Mouse (Mus musculus): ENCODE data around the gene Gprasp1.
"Not testable (repeated sequence)": the region's sequence is repeated elsewhere in the genome, so short reads cannot be mapped to it uniquely, and the experiment has no call there.

Gene Gprasp1

GRCm38 (mm10) chrX:135742304-135743055 lies at the start of gene Gprasp1, which contains the start of gene Armcx5:
TSS of gene Gprasp1 (plus strand) at chrX:135742733.
TSS of gene Armcx5 (plus strand) at chrX:135742733.
- DNase-seq, result peak; percentile 88

GRCm38 (mm10) chrX:135693633-135694032 lies 48.9 kb upstream of the Gprasp1 start, which contains the start of gene Tcp11x2:
TSS of gene Tcp11x2 (minus strand) at chrX:135693790.
- DNase-seq, result no peak

- no peak for DNase-seq
Measured at GRCm38 (mm10) chrX:135703111-135703510, 39.4 kb upstream of the Gprasp1 start.

- DNase-seq, result no peak
Measured at GRCm38 (mm10) chrX:135704349-135704748, 38.2 kb upstream of the Gprasp1 start.

GRCm38 (mm10) chrX:135712845-135713244 lies 29.7 kb upstream of the Gprasp1 start:
- no peak for DNase-seq

GRCm38 (mm10) chrX:135725161-135725560 lies 17.4 kb upstream of the Gprasp1 start, which contains the start of gene Tmsb15a:
TSS of gene Tmsb15a (minus strand) at chrX:135725261.
- no peak for DNase-seq

GRCm38 (mm10) chrX:135738730-135739520 lies 3.6 kb upstream of the Gprasp1 start:
- DNase-seq, result no peak

- no peak for DNase-seq
Measured at GRCm38 (mm10) chrX:135743056-135743355, 473 bp downstream of the Gprasp1 start.

GRCm38 (mm10) chrX:135745376-135745775 lies 2.8 kb downstream of the Gprasp1 start:
- not testable (repeated sequence) for DNase-seq

- DNase-seq, result peak; percentile 80
Measured at GRCm38 (mm10) chrX:135752832-135753231, 10.3 kb downstream of the Gprasp1 start.

- DNase-seq, result peak; percentile 19
Measured at GRCm38 (mm10) chrX:135761707-135762106, 19.2 kb downstream of the Gprasp1 start.

GRCm38 (mm10) chrX:135768043-135768548 lies 25.6 kb downstream of the Gprasp1 start:
- DNase-seq, result no peak

- no peak for DNase-seq
Measured at GRCm38 (mm10) chrX:135768565-135768964, 26.0 kb downstream of the Gprasp1 start.

- DNase-seq, result no peak
Measured at GRCm38 (mm10) chrX:135791536-135791935, 49.0 kb downstream of the Gprasp1 start.

- DNase-seq, result no peak
Measured at GRCm38 (mm10) chrX:135792326-135792725, 49.8 kb downstream of the Gprasp1 start.

- DNase-seq, result peak; percentile 28
Measured at GRCm38 (mm10) chrX:135795591-135796304, 53.2 kb downstream of the Gprasp1 start.

- not testable (repeated sequence) for DNase-seq
Measured at GRCm38 (mm10) chrX:135796305-135797211, 54.0 kb downstream of the Gprasp1 start.

GRCm38 (mm10) chrX:135797212-135797644 lies 54.7 kb downstream of the Gprasp1 start, which contains the start of gene Bhlhb9:
TSS of gene Bhlhb9 (plus strand) at chrX:135797594.
- DNase-seq, result peak; percentile 23

- DNase-seq, result no peak
Measured at GRCm38 (mm10) chrX:135804149-135804548, 61.6 kb downstream of the Gprasp1 start.

- DNase-seq, result no peak
Measured at GRCm38 (mm10) chrX:135805780-135806179, 63.2 kb downstream of the Gprasp1 start.

- not testable (repeated sequence) for DNase-seq
Measured at GRCm38 (mm10) chrX:135835896-135836295, 93.4 kb downstream of the Gprasp1 start.

- no peak for DNase-seq
Measured at GRCm38 (mm10) chrX:135837896-135838295, 95.4 kb downstream of the Gprasp1 start.
